Comparison of ENCODE assay signal across 28 mouse cellular contexts in genomic region chr3:27790932-27791632, GRCm38 (mm10).
DNase-seq lines count a peak whose midpoint lies in the region; ATAC-seq and TF ChIP-seq lines count a peak whose summit lies in the region.
"Had no signal": no experiment of that assay in that cellular context is flagged by ENCODE, and none has a peak within 500 bp of the region (broad histone marks: within the 10 kb centered on the region; RNA-seq: fewer than 3 reads in every experiment).

No protein-coding gene starts in this region.

- no peak overlapping the region for H3K4me3 ChIP-seq in heart, embryonic 10.5 days
- no peak overlapping the region for H3K4me3 ChIP-seq in bone marrow, adult 2 months (replicated peaks; ENCODE audit: control insufficient read depth, low read depth, low read length)
- H3K4me3 ChIP-seq: hindbrain, embryonic 12.5 days; limb, embryonic 10.5 days; limb, embryonic 15.5 days; neural tube, embryonic 12.5 days had no signal

- H3K27ac ChIP-seq in heart, embryonic 10.5 days = no peak overlapping the region
- H3K27ac ChIP-seq in bone marrow, adult 2 months (ENCODE audit: control insufficient read depth, insufficient read depth, low read depth, low read length, poor library complexity) = peak overlapping the region; percentile 3; the same call in 1 of the 2 replicates
- H3K27ac ChIP-seq: hindbrain, embryonic 12.5 days; hindbrain, postnatal 0 days; limb, embryonic 10.5 days; limb, embryonic 15.5 days; liver, embryonic 14.5 days; neural tube, embryonic 12.5 days had no signal

- TF ChIP-seq POLR2A in bone marrow, adult 2 months (IDR thresholded peaks at IDR 0.05; ENCODE audit: borderline replicate concordance, control insufficient read depth, low read depth, low read length) = no peak

- whole genome bisulfite sequencing in heart, embryonic 10.5 days = 85% methylated on average over 13 of the region's 13 CpGs
- 47% methylated on average over 13 of the region's 13 CpGs for WGBS in bone marrow, adult 2 months

- H3K27me3 ChIP-seq in heart, embryonic 10.5 days (ENCODE audit: insufficient read depth, poor library complexity, severe bottlenecking) = no peaks in the 10 kb centered on the region
- H3K27me3 ChIP-seq: CH12.LX; hindbrain, embryonic 12.5 days; limb, embryonic 15.5 days; neural tube, embryonic 12.5 days had no signal

- no peaks in the 10 kb centered on the region for H3K4me1 ChIP-seq in heart, embryonic 10.5 days
- no peaks in the 10 kb centered on the region; the same call in 1 of the 2 replicates for H3K4me1 ChIP-seq in bone marrow, adult 2 months (ENCODE audit: control insufficient read depth, insufficient read depth, low read length)
- H3K4me1 ChIP-seq: limb, embryonic 15.5 days; neural tube, embryonic 12.5 days had no signal

- no peaks in the 10 kb centered on the region for H3K36me3 ChIP-seq in heart, embryonic 10.5 days
- H3K36me3 ChIP-seq: hindbrain, embryonic 12.5 days; limb, embryonic 10.5 days; limb, embryonic 15.5 days; neural tube, embryonic 12.5 days had no signal

- H3K9me3 ChIP-seq in heart, embryonic 10.5 days = no peaks in the 10 kb centered on the region
- H3K9me3 ChIP-seq: hindbrain, embryonic 12.5 days; limb, embryonic 10.5 days; limb, embryonic 15.5 days; neural tube, embryonic 12.5 days had no signal

- TF ChIP-seq CTCF in bone marrow, adult 2 months (IDR thresholded peaks at IDR 0.05; ENCODE audit: control insufficient read depth, insufficient read depth, low read length) = no peak

- DNase-seq in heart, adult 8-10 months (ENCODE audit: low spot score) = peak; percentile 24
- no peak for DNase-seq in heart, embryonic 10.5 days (ENCODE audit: low spot score)
- DNase-seq in urinary bladder, postnatal 14 days (ENCODE audit: low spot score) = no peak
- DNase-seq in lung, postnatal 4 days = no peak
- DNase-seq: adrenal gland, adult 8-10 months; cerebellum, adult 11 months; cerebellum, adult 9-11 months; embryo, embryonic 11 days; gastrocnemius, postnatal 25 days; kidney, adult 9 months; kidney, postnatal 10 days; lung, adult 2 months; lung, postnatal 10 days; thymus, adult 2 months; thymus, postnatal 36 days had no signal

- ATAC-seq in granulocyte monocyte progenitor cell, adult 5-6 weeks (replicated peaks; ENCODE audit: poor library complexity, severe bottlenecking) = peak; percentile 67
- ATAC-seq: activated CD4-positive, CD25-positive, alpha-beta regulatory T cell, adult 4 months; forebrain, embryonic 14.5 days; hindbrain, postnatal 0 days; intestine, postnatal 0 days; midbrain, embryonic 16.5 days had no signal
